Mouse (Mus musculus) layer of hippocampus, adult 11-12 months (tissue): Measurements from ENCODE around the gene Sub1.
A peak's percentile ranks its signal among the peaks of the same experiment; 100 is the strongest.

Experiments
- DNase-seq: peaks from one replicate; pipeline ENCODE4 v3.0.0; 2022; ENCODE audit warnings: low spot score

Gene Sub1

DNA sequence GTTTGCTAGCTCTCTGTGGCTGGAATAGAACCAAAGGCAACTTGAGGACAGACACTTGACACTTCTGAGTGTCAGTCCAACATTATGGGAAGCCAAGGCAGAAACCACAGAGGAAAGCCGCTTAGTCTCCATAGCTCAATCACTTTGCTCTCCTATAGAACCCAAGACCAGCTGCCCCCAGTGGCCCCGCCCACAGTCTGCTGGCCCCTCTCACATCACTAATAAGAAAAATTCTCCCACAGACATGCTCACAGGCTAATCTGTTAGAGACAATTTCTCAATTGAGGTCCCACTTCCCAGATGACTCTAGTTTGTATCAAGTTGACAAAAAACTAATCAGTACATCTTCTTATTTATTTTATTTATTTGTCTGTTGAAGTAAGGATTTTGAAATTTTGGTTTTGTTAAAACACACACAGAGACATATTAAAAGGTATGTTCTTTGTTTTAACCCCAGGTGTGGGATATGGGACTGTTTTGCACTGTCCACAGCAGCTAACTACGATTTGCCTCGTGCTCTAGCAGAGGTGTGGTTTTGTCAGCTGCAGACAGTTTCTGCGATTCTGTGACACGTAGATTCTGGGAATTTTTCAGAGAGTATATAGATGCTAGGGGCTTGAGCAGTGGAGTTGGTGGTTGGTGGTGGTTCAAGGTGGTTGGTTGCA is 16.9 kb upstream of the Sub1 start:
- DNase-seq = no peak

DNA sequence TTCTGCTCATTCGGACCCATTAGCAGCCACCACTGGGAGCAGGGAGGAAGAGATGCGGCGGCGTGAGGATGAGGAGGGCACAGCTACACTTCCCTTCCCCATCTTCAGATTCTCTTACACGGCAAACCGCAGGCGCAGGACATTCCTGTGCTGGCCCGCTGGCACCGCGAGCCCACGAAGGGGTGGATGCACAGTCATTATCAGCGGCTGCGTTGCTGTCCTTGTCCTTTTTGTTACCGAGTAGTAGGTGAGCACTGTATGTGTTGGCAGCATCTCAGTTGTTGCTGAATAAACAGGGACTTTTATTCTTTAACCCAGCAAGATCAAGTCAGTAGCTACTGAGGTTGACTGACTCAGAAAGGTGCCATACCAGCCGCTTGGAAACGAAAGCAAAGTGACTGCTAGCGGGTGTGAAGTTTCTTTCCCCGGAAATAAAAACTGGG is 13.8 kb upstream of the Sub1 start:
- no peak for DNase-seq

DNA sequence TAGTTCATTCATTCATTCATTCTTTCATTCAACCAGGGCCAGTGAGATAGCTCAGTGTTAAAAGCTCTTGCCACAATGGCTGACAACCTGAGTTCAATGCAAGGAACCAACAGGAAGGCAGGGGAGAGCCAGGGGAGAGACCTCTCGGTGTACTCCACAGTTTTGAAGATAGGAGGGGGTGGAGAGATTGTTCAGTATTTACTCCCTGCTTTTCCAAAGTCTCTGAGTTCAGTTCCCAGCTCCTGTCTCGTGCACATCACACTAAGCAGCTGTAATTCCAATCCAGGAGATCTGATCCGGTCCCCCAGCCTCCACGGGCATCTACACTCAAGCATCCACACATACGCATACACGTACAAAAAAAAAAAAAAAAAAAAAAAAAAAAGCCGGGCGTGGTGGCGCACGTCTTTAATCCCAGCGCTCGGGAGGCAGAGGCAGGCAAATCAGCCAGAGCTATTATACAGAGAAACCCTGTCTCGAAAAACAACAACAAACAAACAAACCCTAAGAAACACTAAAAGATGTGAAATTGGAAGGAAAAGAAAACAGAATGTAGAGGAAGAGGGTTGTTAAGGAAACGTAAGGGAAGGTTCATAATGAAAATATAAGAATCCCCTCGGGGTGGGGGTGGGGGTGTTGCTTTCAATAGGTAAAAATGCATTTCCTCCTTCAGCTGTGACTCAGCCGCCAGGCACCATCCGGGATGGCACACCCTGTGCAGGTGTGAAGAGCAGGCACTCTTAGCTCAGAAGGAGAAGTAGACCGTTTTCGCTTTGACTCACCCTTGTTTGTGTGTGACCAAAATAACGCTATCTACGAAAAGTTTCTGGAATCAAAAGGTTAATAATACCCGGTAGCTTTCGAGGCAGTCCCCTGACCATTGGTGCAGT is 13.2 kb upstream of the Sub1 start:
- no peak for DNase-seq

DNA sequence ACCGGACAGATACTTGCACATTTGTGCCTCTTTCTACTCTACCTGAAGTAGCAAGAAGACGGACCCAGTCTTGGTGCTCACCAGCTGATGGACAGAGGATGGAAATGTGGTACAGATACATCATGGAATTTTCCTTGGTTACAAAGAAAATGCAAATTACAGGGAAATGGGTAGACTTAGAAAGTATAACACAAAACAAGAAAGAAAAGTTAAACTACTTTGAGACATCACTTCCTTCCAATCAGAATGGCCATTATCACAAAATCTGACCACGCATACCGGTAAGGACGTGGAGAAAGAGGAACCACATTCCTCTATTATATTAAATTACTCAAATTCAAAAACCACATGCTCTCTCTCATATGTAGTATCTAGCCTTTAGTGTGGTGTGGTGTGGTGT is 12.1 kb upstream of the Sub1 start:
- DNase-seq = no peak

DNA sequence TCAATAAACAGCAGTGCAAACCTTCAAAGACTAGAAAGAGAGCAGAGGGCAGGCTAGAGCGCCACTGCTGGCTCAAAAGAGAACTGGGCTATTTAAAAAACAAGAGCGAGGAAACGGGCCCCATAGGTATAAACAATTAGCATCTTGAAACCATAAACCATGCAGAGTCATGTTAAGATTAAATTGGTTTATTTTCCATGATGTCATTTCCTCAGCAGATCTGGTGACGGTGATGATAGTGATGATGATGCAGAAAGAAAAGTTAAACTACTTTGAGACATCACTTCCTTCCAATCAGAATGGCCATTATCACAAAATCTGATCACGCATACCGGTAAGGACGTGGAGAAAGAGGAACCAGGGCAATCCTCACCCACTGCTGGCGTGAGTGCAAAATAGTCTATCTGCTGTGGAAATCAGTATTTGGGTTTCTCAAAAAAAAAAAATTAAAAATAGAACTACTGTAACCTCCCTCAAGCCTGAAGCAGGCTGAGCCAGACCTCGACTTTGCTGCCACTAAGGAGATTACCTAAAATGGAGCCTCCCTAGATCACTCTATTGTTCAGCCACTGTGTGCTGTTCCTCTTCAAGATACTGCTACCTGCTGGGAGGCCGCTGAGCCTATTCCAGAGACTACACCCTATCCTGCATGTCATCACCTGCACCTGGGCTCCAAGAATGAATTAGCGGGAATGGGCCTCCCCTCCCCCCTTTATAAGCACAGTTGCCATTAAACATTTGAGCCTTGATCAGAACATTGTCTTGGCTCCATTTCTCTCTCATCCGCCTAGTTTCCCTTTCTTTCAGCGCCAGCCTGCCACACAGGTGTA is 11.4 kb upstream of the Sub1 start:
- DNase-seq = no peak

DNA sequence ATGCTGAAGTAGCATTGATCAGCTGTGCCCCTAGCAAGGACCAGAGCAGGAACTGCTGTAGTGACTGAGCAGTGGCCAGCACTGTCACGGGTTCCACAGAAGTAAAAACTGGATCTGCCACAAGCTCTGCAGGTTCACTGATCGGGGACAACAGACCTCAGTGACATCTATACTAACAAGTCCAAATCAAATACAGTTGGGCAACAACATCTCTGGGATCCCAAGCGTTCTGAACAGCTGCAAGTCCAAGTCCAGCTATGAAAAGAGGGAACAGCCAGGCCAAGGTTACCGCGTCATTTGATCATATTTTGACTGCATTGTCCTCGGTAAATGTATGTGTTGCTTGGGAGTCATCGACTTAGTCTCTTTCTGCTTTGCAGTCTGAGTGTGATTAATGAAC is 10.6 kb upstream of the Sub1 start:
- DNase-seq = no peak

DNA sequence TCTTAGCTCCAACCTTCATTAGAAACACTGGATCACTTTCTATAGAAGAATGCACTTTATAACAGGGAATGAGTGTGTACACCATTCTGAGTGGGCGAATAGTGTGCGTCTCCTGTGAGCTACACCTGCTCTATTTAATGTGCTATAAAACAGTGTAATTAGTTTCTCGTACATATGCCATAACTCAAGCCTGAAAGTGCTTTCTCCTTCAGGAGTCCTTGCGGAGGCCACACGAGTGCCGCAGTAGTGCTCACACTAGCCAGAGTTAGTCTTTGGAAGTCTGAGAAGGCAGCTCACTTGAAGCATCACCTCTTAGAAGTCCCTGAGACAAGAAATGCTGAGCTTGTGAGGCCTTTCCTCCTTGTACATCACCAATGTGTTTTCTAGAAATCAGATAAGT is 9.4 kb upstream of the Sub1 start:
- no peak for DNase-seq

DNA sequence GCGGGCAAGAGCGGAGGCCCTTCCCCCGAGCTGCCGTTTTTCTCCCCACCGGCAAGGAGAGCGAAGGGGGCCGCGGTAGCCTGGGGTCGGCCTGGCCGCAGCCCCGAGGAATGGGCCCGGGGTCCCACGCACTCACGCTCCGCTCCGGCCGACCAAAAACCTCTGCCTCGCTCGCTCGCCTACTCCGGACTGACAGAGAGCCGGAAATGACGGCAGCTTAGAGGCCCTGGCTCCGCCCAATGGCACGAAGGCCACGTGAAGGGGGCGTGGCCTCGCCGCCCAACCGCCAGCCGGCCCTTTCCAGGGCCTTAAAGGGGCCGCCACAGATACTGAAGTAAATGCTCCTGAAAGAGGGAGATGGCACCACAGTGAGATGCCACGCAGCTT is 975 bp downstream of the Sub1 start:
- peak; percentile 93 for DNase-seq

DNA sequence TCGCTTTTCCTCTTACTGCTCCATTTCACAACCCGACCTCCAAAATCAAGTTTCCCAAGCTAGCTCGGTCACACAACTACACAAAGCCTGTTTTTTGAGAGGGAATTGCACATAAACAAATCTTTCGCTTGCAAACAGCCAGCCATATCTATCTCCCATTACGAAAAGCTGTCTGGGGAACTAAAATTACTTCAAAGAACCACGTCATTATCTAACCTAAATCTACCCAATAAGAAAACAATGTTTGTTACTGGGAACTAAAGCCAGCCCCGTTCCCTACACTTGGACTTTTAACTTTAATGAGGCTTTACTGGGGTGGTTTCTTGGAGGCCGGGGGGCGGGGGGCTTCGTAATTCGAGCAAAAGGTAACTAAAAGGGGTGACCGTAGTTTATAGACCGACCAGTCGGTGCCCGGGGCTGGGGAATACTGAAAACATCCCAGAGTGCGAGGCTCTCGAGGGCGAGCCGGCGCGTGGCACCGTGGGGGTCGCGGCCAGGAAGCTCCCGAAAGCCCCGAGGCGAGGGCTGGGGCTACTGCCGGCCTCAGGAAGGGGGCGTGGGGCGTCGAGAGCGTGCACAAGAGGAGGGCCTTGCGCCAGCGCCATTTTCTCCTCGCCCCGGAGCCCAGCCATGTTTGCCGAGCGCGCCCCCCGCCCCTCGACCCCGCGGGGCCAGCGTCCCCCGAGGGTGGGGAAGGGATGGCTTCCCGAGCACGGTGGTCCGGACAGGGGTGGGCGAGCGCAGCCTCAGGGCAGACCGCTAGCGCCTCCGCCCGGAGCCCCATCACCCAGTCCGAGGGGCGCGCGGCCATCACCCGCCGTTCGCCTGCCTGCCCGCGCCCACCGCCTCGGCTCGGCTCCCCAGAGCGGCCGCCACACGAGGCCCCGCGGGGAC is 1.6 kb downstream of the Sub1 start:
- DNase-seq = no peak

DNA sequence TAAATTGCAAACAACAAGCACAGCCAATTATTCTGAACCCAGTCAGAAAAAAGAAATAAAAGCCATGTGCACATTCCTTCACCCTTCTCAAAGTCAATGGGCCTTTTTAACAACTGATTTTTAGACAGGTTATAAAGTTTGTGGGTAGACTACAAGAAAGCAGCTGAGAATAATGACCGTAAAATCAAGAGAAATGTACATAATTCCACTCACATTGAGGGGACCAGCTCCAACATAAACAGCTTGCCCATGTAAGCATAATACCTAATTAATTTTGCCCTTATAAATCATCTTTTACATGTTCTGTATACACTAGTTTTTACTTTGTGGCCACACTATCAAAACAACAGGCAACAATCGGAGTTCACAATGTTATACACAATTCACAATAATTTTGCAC is 2.8 kb downstream of the Sub1 start:
- no peak for DNase-seq

DNA sequence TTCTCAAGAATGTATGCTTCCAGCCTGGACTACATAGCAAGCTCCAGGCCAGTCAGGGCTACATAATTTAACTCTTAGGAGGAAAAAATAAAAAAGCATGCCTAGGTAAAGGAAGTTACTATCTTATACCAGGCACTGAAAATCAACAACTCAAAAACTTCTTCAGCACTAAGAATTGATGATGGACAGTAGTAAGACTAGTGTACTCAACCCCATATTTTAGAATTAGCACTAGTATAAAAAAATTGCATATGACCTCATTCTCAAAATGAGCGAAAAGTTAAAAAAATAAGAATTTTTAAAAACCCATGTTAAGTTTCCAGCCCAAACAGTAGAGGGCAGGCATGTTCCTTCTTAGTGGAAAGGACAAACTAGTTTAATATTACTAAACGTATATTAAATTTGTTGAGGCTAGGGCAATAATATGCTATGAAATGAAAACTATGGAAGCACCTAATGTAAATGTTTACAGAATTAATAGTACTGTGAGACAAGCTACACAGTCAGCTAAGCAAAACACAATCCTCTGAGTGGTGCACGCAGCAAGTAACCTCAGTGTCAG is 5.2 kb downstream of the Sub1 start:
- no peak for DNase-seq

DNA sequence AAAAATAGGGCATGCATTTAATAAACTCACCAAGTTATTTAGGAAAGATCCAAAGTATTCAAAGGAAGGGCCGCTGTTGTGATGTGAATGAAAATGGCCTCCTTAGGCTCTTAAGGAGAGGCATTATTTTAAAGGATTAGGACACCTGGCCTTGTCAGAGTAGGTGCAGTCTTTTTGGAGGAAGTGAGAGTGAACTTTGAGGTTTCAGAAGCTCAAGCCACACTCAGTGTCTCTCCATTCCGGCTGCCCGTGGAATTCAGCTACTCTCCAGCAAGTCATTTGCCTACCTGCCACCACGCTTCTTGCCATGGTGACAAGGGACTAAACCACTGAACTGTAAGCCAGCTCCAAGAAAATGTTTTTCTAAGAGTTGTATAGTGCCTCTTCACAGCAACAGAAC is 8.2 kb downstream of the Sub1 start:
- no peak for DNase-seq

DNA sequence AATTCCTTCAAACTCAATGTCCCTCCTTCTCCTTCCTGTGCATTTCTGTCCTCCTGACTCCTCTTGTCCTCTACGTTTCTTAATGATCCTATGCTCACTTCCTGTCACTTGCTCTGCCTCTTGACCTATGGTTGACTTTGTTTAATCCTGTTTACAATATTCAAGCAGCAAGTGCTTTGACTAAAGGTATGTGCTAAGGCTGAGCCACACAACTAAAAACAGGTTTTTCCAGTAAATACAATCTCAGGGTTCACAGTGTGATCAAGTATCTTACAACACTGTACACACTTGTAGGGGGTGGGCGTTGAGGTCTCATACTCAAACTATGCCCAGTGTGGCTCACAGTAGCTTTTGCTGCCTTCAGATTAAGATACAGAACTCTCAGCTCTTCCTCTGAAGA is 8.9 kb downstream of the Sub1 start:
- no peak for DNase-seq

DNA sequence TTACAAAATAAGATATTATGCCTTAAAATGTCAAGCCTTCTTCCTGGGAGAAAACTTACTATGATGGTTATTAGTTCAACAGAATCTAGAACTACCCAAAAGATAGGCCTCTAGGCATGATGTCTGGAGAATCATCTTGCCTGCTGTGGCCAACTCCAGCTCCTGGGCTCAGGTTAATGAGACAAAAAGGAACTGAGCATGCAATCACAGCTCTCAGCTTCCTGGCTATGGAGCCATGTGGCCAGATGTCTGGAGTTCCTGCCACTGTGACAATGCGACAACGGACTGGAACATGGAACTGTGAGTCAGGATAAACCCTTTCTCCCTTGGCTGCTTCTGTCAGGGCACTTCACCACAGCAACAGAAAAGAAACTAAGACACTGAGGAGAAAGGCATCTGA is 14.8 kb downstream of the Sub1 start:
- no peak for DNase-seq

DNA sequence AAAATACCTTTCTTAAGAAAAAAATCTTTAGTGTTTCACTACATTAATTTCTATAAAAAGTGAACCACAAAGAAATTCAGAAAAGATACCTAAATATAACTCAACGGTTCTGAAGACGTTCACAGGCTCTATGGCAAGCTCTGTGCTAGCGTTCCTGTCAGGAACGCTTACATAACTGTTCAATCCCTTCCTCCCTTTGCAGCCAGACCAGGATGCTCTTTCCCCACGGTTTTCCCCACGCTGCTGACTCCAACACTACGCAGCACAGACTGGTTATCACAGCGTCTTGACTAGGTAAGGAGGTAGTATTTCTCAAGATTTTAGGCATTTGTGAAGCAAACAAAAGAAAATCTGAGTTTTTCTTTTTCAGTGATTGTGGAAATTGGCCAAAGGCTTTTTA is 15.3 kb downstream of the Sub1 start:
- peak; percentile 53 for DNase-seq

DNA sequence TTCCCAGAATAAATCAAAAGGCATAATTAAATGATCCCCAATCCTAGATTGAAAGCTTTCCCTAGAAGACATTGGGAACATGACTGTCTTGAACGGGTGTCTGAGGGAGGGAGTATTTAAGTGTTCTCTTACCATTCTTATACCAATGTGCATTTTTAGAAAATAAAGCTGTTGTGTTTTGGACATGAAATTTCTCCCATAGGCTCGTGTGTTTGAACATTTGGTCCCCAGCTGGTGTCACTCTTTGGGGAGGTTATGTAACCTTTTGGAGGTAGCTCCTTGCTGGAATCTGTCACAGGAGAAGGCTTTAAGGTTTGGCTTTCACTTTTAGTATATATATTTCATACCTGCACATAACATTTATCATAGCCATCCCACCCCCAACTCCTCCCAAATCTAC is 18.6 kb downstream of the Sub1 start:
- DNase-seq = no peak

DNA sequence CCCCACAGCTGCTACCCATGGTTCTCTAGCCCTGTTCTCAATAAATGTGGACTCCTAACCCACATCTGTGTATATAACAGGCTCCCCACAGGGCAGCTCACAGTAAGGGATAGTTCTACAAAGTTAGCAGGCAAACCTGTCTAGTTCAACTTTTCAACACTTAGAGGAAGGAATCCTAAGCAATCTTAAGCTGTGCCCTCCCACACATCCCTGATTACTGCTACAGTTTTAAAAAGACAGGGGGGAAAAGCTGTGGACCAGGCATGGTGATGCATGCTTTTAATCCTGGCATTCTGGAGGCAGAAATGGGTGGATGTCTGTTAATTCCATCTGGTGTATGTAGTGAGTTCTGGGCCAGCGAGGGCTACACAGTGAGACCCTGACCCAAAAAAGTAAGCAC is 19.7 kb downstream of the Sub1 start:
- DNase-seq = no peak

DNA sequence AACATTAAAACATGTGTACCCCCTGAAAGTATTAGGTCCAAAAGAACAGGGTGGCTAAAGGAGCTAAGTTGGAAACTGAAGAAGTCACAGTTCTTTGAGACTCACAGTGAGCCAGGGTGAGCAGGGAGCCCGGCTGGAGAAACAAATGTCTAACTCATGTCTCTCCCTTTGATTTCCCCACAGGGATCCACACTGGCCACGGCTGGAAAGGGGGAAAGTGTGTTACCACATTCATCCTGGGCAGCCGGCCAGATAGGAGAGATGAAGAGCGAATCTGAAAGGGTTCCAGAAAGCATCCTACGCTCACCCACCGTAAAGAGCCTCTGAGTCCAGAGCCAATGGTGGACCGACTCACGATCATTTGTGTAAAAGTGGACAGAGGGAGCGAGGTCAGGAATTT is 20.9 kb downstream of the Sub1 start:
- no peak for DNase-seq

DNA sequence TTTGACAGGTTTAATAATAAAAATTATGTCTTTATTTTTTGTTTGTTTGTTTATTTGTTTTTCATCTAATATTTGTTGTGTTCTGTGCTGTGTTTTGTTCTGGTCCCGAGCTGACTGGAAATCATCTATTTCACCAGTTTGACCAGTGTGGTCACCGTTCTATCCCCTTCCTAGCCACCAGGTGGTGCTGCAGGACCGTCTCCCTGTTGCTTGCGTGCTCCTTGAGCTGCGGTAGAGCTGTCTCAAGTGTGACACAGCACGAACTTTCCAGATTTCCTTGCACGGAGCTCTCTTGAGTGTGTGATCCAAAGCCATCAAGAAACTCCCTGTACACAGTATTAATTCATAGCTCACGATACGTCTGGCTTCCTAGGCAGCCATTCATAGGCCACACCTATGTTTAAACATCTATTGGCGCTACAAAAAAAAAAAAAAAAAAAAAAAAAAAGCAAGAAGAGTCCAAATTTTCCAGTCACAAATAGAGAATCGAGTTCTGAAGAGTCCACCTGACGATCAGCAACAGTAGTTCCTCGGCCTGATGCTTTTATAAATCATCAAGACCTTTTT is 24.8 kb downstream of the Sub1 start:
- peak; percentile 81 for DNase-seq

DNA sequence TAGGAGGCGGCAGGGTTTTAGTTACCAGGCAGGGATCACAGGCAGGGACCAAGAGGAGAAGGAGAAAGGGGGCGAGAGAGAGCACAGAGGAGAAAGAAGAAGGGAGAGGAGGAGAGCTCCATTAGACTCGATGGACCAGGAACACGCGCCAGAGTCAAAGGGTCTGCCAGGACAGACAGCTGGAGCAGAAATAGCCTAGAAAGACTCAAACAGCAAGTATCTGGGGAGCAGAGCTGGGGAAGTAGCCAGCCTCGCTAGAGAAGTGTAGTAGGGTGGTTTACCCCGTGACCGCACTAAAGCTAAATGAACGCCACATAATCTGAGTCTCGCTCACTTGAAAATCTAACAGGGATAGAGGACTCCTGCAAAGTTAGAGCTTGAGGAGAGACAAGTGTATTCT is 26.2 kb downstream of the Sub1 start:
- DNase-seq = no peak

DNA sequence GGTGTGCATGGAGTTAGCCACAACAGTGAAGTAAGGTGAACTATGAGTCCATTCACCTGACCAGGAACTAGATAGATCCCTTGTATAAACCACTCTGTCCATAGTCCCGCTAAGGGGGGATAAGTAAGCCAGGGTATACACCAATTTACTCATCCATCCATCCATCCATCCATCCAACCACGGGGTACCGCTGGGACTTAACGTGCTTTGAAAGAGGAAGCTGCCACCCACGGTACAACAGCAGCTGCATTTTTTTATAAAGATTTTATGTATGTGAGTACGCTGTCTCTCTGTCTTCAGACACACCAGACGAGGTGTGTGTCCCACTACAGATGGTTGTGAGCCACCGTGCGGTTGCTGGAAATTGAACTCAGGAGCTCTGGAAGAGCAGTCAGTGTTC is 27.9 kb downstream of the Sub1 start:
- no peak for DNase-seq
